Mouse (Mus musculus) brain, embryonic 14.5 days (tissue): ENCODE measurements around the gene Drap1.

ENCODE experiments used
- CTCF ChIP-seq: fragments of 200-500 bp; IDR thresholded peaks from 2 replicates; pipeline ENCODE4 v1.5.1; 2012; ENCODE audit warnings: inconsistent platforms, mild to moderate bottlenecking, moderate library complexity, borderline replicate concordance; ENCODE audit not compliant: insufficient read depth, insufficient read length; ENCODE audit errors: extremely low read depth
- POLR2A ChIP-seq: fragments of 200-500 bp; IDR thresholded peaks from 2 replicates; pipeline ENCODE4 v1.6.1; 2012; ENCODE audit warnings: mild to moderate bottlenecking, inconsistent platforms, borderline replicate concordance; ENCODE audit not compliant: poor library complexity, insufficient read depth, insufficient read length, severe bottlenecking; ENCODE audit errors: extremely low read depth

DNA sequence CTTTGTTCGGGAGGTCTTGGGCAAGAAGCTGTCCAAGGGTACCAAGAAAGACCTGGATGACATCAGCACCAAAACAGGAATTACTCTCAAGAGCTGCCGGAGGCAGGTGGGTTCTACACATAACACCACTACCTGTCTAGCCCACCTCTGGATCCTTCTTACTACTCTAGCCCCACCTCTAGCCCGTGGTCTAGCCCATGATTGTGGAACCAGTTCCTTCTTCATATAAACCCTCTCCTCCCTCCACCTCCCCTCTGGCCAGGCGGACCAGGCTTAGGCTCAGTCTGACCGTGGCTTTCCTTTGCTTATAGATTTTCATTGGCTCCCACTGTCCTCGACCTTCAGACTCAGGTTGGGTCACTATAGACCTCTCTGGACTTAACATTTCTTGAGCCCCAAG is 36.6 kb upstream of the Drap1 start:
- TF ChIP-seq POLR2A (no peak), CTCF (no peak)
